Mouse (Mus musculus) R1 (cell line): Measurements from ENCODE around the gene Pcyt2.

ENCODE experiments used
- DNase-seq: peaks from one replicate; pipeline ENCODE4 v3.0.0-alpha.2; 2018; ENCODE audit warnings: low read depth, low spot score

Pcyt2 gene

DNA sequence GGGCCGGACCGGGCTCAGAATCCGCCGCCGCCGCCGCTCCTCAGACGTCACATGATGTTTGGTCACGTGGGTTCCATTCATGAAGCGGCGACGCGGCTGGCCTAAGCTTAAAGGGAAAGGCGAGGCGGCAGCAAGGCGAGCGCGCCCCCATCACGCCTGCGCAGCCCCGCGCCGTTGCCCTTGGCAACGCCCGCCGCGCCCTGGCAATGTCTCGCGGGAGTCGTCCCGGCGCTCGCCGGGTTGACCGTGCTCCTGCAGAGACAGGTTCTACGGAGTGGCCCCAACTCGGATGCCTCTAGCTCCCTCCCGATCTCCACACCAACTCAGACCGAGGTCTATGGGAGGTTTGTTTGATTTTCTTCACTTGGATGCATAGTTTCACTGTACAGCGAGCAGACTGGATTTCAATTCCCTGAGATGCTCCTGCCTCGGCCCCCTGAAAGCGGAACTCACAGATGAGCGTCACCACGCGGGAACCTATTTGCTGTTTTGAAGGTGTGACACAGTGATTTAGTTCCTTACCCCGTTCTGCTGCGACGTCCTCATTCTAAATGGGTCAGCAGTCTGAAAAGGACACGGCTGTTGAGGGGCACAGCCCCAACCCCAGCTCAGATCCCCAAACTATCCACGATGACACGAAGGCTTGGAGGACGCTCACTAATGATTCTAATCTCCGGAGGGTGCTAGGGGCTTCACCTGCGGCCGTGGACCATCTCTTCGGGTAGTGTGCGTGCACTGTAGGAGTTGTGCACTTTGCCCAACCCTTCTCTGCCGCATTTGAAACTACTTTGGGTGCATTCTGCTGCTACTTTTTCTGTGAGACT lies 16.0 kb upstream of the Pcyt2 start, which contains the start of gene Mafg:
TSS of gene Mafg (minus strand) at position 81 of the 824 bp plus-strand sequence.
- DNase-seq: peak; percentile 97

- peak; percentile 89 for DNase-seq
Measured at GRCm38 (mm10) chr11:120632559-120633519, 15.1 kb upstream of the Pcyt2 start.

- DNase-seq: no peak
Measured at GRCm38 (mm10) chr11:120631726-120632448, 14.2 kb upstream of the Pcyt2 start.

- DNase-seq: no peak
Measured at GRCm38 (mm10) chr11:120630881-120631725, 13.4 kb upstream of the Pcyt2 start.

DNA sequence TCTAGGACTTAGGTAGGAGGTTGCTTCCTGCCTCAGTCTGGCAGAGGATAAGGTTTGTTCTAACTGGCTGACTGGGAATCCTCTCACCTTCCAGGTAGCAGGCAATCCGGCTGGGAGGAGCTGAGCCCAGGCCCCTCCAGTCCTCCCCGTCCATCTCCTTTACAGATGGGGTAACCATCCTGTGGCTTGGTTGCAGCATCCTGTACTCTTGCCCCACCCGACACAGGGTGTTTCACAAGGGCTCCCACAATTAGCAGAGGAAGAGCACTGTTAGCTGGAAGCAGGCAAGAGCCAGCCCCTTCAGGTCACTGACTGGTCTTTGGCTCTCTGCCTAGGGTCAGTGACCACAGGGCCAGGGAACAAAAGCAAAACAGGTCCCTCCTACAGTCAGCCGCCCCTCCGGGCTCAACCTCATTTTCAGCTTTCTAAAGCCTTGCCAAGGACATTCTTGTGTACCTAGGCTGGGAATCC lies 12.7 kb upstream of the Pcyt2 start:
- no peak for DNase-seq

- peak; percentile 50 for DNase-seq
Measured at GRCm38 (mm10) chr11:120629911-120630310, 12.2 kb upstream of the Pcyt2 start.

DNA sequence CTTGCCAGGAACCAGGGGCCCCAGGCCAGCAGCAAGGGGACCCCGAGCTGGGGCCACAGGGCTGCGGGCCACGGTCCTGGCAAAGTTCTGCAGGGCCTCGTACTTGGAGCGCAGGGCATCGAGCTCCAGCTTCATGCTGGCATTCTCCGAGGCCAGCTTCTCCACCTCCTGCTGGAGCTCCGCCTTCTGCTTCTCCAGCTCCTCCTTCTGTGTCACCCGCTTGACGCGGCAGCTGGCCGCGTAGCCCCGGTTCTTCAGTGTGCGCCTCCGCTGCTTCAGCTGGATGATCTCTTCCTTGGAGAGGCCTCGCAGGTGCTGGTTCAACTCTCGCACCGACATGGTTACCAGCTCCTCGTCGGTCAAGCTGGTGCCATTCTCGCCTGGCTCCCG lies 11.6 kb upstream of the Pcyt2 start:
- peak; percentile 47 for DNase-seq

DNA sequence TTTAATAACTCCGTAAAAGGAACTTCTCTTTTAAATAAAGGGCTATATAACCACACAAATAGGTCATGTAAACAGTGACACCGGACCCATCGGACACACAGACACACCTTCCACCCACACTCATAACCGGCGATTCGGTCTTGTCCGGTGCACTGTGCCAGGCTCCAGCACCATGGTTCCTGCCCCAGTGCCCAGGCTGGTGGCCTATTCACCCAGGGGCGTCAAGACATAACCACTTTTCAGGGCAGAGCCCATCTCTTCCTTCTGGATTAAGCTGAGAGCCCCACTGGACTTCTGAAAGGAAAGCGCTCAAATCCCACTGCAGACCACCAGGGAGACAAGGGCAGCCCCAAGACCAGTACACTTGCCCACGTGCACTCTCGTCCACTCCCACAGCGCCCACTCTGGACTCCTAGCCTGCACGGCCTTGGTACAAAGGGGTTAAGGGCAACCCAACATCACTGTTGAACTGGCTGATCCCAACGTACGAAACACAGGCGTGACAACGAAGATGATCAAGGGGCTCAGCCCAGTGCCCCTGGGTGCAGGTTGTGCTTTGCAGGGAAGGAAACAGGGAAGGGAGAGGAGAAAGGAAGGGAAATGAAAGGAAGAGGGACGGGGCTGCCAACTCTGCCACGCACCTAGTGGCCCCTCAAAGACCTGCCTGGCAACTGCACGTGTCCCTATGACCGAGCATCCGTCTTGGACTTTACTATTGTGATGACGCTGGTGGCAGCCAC lies 11.0 kb upstream of the Pcyt2 start:
- no peak for DNase-seq

- peak; percentile 70 for DNase-seq
Measured at GRCm38 (mm10) chr11:120627468-120628300, 9.9 kb upstream of the Pcyt2 start.

- no peak for DNase-seq
Measured at GRCm38 (mm10) chr11:120626785-120627467, 9.2 kb upstream of the Pcyt2 start.

- no peak for DNase-seq
Measured at GRCm38 (mm10) chr11:120625152-120625775, 7.5 kb upstream of the Pcyt2 start, which contains the start of gene Sirt7. Sirt7 (minus strand) TSS chr11:120625240.

GRCm38 (mm10) chr11:120624680-120625111 lies 7.0 kb upstream of the Pcyt2 start:
- DNase-seq: peak; percentile 92

DNA sequence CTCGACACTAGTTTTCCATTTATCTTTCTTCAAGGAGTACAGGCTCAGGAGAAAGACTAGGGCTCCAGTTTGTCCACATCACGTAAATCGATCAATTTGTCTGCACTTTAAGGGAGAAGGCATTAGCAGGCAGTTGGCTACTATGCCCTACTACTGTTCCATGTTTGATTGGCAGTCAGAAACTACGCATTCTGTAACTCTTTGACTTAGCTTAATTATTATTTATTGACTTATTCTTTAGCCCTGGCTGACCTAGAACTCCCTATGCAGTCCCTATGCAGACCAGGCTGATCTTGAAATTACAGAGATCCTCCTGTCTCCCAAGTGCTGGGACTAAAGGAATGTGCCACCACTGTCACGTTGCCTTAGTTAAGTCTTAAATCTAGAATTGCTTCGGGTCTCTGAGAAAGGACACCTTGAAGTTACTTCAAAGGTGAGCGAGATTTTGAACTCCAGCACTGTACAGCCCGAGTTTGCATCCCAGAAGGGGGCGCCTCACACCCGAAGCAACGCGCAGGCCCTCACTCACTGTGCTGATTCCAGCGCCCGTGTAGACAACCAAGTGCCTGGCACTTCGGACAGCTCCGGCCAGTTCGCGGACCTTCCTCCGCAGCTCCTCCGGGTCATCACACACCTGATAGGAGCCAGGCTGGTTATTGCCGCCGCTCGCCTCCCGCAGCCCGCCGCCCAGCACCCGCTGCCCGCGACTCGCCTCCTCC lies 6.4 kb upstream of the Pcyt2 start:
- DNase-seq: peak; percentile 89

- DNase-seq: no peak
Measured at GRCm38 (mm10) chr11:120622805-120623204, 5.1 kb upstream of the Pcyt2 start.

DNA sequence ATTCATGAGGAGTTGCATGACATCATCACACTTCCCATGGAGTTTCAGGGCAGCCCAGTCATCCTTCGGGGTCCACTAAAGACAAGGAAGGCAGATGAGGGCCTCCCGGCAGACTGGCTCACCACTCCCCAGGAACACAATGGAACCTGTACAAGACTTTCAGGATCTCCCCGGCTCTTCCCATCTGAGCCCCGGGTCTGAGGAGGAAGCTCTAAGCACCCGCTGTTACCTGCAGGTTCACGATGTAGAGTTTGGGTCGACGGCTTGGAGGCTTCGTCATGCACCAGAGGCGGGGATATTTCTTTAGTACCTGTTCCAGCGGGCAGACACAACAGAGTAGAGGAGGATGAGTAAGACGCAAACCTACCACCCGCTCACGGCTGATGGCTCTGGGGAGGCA lies 2.5 kb upstream of the Pcyt2 start:
- no peak for DNase-seq

- no peak for DNase-seq
Measured at GRCm38 (mm10) chr11:120618619-120619535, 1.1 kb upstream of the Pcyt2 start.
